Mouse (Mus musculus): ENCODE measurements around the gene Rad9a.

DNA sequence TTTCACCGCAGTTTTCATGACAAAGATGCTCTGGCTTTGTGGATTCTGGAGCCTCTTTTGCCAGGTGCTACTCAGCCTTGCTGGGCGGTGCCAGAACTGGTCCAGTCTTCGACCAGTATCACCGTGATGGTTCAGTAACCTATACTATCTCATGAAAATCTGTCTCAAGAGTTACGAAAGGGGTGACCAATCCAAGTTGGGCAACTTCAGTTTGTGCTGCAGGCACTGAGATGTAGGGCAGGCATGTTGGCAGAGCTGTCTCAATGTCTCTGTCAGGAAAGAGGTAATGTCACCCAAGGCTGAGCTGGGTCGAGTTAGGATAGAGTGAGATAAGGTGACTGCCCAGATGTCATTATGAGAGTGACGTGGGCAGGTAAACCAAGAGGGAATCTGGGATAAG, 21.1 kb downstream of the Rad9a start:
- TF ChIP-seq GATA1 (IDR thresholded peaks at IDR 0.05; ENCODE audit: borderline replicate concordance, low read length), result no peak
- no peak for TF ChIP-seq FLI1 (IDR thresholded peaks at IDR 0.05; ENCODE audit: low read length)

Measured in megakaryocyte, embryonic 14.5 days (primary cell).